Mouse (Mus musculus) stomach, embryonic 16.5 days (tissue): ENCODE results near the gene Atg7. TPM values are rescaled to one million over a fixed set of nuclear protein-coding genes. Genes with fewer than 3 reads are reported as not detected.

Experiments
- ATAC-seq: fragments of 200-750 bp; cut with Nextera tagmentation; 2 replicates; pipeline ENCODE4 v1.8.0; 2017; ENCODE audit warnings: moderate number of reproducible peaks, moderate TSS enrichment; ENCODE audit not compliant: insufficient read depth, low FRiP score
- H3K27ac ChIP-seq: fragments of 300-500 bp; sonication (generic); 2 replicates; pipeline ENCODE4 v1.5.1; 2014; ENCODE audit warnings: low read length
- H3K27me3 ChIP-seq: fragments of 300-500 bp; sonication (generic); 2 replicates; pipeline ENCODE4 v1.6.1; 2014; ENCODE audit warnings: low read length, control low read depth, mixed read lengths; ENCODE audit not compliant: control insufficient read depth, insufficient read depth
- H3K36me3 ChIP-seq: fragments of 300-500 bp; sonication (generic); 2 replicates; pipeline ENCODE4 v1.6.1; 2014; ENCODE audit warnings: low read length; ENCODE audit not compliant: control insufficient read depth, insufficient read depth
- H3K4me1 ChIP-seq: fragments of 300-500 bp; sonication (generic); 2 replicates; pipeline ENCODE4 v1.6.1; 2014; ENCODE audit warnings: low read length, control low read depth, mixed read lengths; ENCODE audit not compliant: control insufficient read depth, insufficient read depth
- H3K4me2 ChIP-seq: fragments of 300-500 bp; sonication (generic); 2 replicates; pipeline ENCODE4 v1.6.1; 2014; ENCODE audit warnings: low read depth, low read length, mixed read lengths
- H3K4me3 ChIP-seq: fragments of 300-500 bp; sonication (generic); replicated peaks from 2 replicates; pipeline ENCODE4 v1.5.1; 2014; ENCODE audit warnings: mild to moderate bottlenecking, low read length
- H3K9ac ChIP-seq: fragments of 300-500 bp; sonication (generic); 2 replicates; pipeline ENCODE4 v1.6.1; 2014; ENCODE audit warnings: low read length
- H3K9me3 ChIP-seq: fragments of 300-500 bp; sonication (generic); replicated peaks from 2 replicates; pipeline ENCODE4 v1.6.1; 2016; ENCODE audit warnings: low read length, control low read depth; ENCODE audit not compliant: control insufficient read depth
- WGBS: fragments of 180-500 bp; shearing (Covaris S2); extraction: QIAGEN DNeasy Blood & Tissue Kit; methylation state at CpG from one replicate; pipeline ENCODE4 v1.1.7; 2014; 5-methylcytosine and 5-hydroxymethylcytosine counted together
- polyA plus RNA-seq: library from polyadenylated mRNA; unstranded; fragments of >200 nt; fragmentation: Nextera tagmentation; extraction: Ambion mirVana; gene quantifications from 2 replicates; pipeline ENCODE4 v1.2.1, GENCODE M21; 2015

The Atg7 gene
- polyA plus RNA-seq, 1 experiment from 2014 or later, result 21.9 TPM

- no peak overlapping the region for H3K27ac ChIP-seq
- no peaks in the 10 kb centered on the region for H3K36me3 ChIP-seq
- no peak overlapping the region for H3K4me3 ChIP-seq
- 78% methylated on average over 5 of the region's 5 CpGs for whole genome bisulfite sequencing
- H3K9ac ChIP-seq, result no peak overlapping the region
- no peak for ATAC-seq
- H3K9me3 ChIP-seq, result no peaks in the 10 kb centered on the region
- peaks cover 9% of the 10 kb centered on the region; the same call in 1 of the 2 replicates for H3K4me1 ChIP-seq
- H3K4me2 ChIP-seq, result no peak overlapping the region
- H3K27me3 ChIP-seq, result no peaks in the 10 kb centered on the region
These were observed 79.1 kb downstream of the Atg7 start for GRCm38 (mm10) chr6:114722046-114722445.

DNA sequence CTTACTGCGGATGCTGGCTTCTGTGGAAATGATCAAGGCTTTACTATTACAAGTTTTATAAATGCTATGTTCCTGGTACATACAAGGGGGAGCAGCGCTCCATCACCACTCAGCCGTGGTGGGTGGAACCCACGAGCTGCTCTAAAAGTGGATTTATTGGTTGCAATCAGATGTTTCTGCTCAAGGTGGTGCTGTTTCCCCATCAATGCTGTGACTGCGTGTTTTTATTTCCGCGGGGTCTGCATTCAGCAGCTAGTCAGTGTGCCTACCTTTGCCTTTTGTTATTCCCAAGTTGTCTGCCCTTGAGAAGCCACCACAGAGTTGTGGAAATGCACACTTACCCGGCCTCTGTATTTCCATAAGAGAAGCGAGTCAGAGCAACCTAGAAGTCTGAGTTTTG is 81.0 kb downstream of the Atg7 start:
- 22% methylated on average over 9 of the region's 9 CpGs for WGBS
- Histone ChIP-seq H3K9me3 (no peaks in the 10 kb centered on the region), H3K9ac (no peak overlapping the region; the same call in 1 of the 2 replicates), H3K4me3 (no peak overlapping the region), H3K27me3 (no peaks in the 10 kb centered on the region), H3K36me3 (no peaks in the 10 kb centered on the region), H3K4me2 (peak overlapping the region; percentile 26; the same call in 1 of the 2 replicates), H3K4me1 (peaks cover 9% of the 10 kb centered on the region; the same call in 1 of the 2 replicates), H3K27ac (no peak overlapping the region)
- ATAC-seq, result peak; percentile 45; the same call in 1 of the 2 replicates

GRCm38 (mm10) chr6:114724351-114724750 is 81.5 kb downstream of the Atg7 start:
- Histone ChIP-seq H3K27ac (peak overlapping the region; percentile 75; the same call in 1 of the 2 replicates), H3K4me2 (peak overlapping the region; percentile 26; the same call in 1 of the 2 replicates), H3K9ac (no peak overlapping the region; the same call in 1 of the 2 replicates), H3K4me3 (no peak overlapping the region), H3K27me3 (no peaks in the 10 kb centered on the region), H3K9me3 (no peaks in the 10 kb centered on the region), H3K36me3 (no peaks in the 10 kb centered on the region), H3K4me1 (peaks cover 9% of the 10 kb centered on the region; the same call in 1 of the 2 replicates)
- no peak for ATAC-seq
- 69% methylated on average over 7 of the region's 7 CpGs for WGBS

DNA sequence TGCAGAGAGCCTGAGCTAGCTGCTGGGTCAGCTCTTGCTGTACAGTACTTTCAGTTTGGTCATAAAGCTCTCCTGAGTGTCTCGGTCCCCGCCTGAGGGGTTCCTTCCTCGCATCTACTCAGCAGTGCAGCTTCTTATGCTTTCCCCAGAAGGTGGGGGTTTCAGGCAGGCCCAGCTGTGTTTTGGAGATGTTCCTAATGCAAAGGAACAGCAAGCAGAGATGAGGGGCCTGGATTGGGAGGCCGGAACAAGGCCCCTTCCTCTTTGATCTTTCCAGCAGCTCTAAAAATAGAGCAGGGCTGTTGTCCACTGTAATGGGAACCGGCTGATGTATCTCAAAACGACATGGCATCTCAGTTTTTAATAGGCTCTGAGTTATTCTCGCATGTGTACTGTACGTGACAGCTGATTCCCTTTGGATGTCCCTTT is 82.3 kb downstream of the Atg7 start:
- no peak overlapping the region for H3K4me3 ChIP-seq
- H3K27ac ChIP-seq, result peak overlapping the region; percentile 75
- H3K9ac ChIP-seq, result peak overlapping the region; percentile 4; the same call in 1 of the 2 replicates
- peak overlapping the region; percentile 5; the same call in 1 of the 2 replicates for H3K4me2 ChIP-seq
- peaks cover 9% of the 10 kb centered on the region; the same call in 1 of the 2 replicates for H3K4me1 ChIP-seq
- H3K27me3 ChIP-seq, result no peaks in the 10 kb centered on the region
- no peaks in the 10 kb centered on the region for H3K36me3 ChIP-seq
- no peaks in the 10 kb centered on the region for H3K9me3 ChIP-seq
- peak; percentile 62 for ATAC-seq
- 34% methylated on average over 8 of the region's 8 CpGs for WGBS

GRCm38 (mm10) chr6:114726681-114727080 is 83.8 kb downstream of the Atg7 start:
- WGBS, result 57% methylated on average over 11 of the region's 11 CpGs
- peaks cover 9% of the 10 kb centered on the region; the same call in 1 of the 2 replicates for H3K4me1 ChIP-seq
- ATAC-seq, result no peak
- no peak overlapping the region for H3K9ac ChIP-seq
- H3K9me3 ChIP-seq, result no peaks in the 10 kb centered on the region
- no peak overlapping the region for H3K4me3 ChIP-seq
- no peak overlapping the region for H3K4me2 ChIP-seq
- no peaks in the 10 kb centered on the region for H3K27me3 ChIP-seq
- no peaks in the 10 kb centered on the region for H3K36me3 ChIP-seq
- no peak overlapping the region for H3K27ac ChIP-seq

GRCm38 (mm10) chr6:114733156-114733555 is 90.3 kb downstream of the Atg7 start:
- Histone ChIP-seq H3K9me3 (no peaks in the 10 kb centered on the region), H3K27me3 (no peaks in the 10 kb centered on the region; the same call in 1 of the 2 replicates), H3K9ac (no peak overlapping the region), H3K4me3 (no peak overlapping the region), H3K27ac (no peak overlapping the region), H3K36me3 (no peaks in the 10 kb centered on the region), H3K4me1 (peaks cover 4% of the 10 kb centered on the region; the same call in 1 of the 2 replicates), H3K4me2 (no peak overlapping the region)
- no peak for ATAC-seq
- 68% methylated on average over 5 of the region's 5 CpGs for WGBS

- Histone ChIP-seq H3K27me3 (no peaks in the 10 kb centered on the region; the same call in 1 of the 2 replicates), H3K9me3 (no peaks in the 10 kb centered on the region), H3K27ac (no peak overlapping the region), H3K4me1 (peaks cover 7% of the 10 kb centered on the region; the same call in 1 of the 2 replicates), H3K36me3 (no peaks in the 10 kb centered on the region), H3K4me2 (no peak overlapping the region), H3K9ac (no peak overlapping the region), H3K4me3 (no peak overlapping the region)
- WGBS, result 76% methylated on average over 3 of the region's 3 CpGs
- no peak for ATAC-seq
These were observed 90.8 kb downstream of the Atg7 start for GRCm38 (mm10) chr6:114733681-114734080.

DNA sequence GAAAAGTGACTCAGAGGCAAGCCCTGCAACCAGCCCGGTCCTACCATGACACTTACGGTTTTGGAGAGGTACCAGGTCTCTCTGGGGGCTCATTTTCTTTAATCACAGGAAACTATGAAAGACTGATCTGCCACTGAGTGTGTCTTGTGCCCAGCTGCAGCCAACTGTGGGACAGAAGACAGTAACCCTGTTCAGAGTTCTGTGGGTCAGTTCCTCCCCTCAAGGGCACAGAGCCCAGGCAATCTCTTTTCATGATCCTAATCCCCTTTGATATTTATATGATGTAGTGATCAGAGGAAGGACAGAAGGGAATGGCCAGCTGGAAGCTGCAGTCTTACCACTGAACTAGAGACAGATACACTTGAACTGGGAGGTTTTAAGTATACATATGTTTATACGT is 92.2 kb downstream of the Atg7 start:
- 77% methylated on average over 3 of the region's 3 CpGs for WGBS
- no peak overlapping the region for H3K4me3 ChIP-seq
- no peak overlapping the region for H3K27ac ChIP-seq
- no peak overlapping the region for H3K9ac ChIP-seq
- ATAC-seq, result no peak
- H3K4me2 ChIP-seq, result no peak overlapping the region
- no peaks in the 10 kb centered on the region for H3K9me3 ChIP-seq
- peaks cover 7% of the 10 kb centered on the region; the same call in 1 of the 2 replicates for H3K4me1 ChIP-seq
- H3K36me3 ChIP-seq, result no peaks in the 10 kb centered on the region
- no peaks in the 10 kb centered on the region; the same call in 1 of the 2 replicates for H3K27me3 ChIP-seq

DNA sequence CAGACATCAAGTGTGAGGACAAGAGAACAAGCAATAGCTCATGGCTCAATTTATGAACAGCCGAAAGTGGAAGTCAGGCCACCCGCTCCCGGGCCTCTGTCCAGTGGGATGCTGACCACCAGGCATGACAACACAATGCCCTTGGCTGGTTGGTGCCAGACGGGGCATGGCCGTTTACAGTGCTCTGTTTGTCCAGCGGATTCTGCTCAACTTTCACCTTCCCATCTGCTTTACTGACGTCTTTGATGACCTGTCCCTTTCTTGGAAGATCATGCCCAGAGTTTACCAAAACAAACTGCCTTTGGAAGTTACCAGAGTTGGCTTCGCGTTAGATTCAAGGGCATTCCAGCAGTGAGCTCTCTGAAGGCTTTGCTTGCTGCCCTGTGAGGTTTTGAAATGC is 93.5 kb downstream of the Atg7 start:
- Histone ChIP-seq H3K9ac (no peak overlapping the region), H3K9me3 (no peaks in the 10 kb centered on the region), H3K27me3 (no peaks in the 10 kb centered on the region; the same call in 1 of the 2 replicates), H3K4me2 (no peak overlapping the region), H3K36me3 (no peaks in the 10 kb centered on the region), H3K4me3 (no peak overlapping the region), H3K27ac (no peak overlapping the region), H3K4me1 (peaks cover 7% of the 10 kb centered on the region; the same call in 1 of the 2 replicates)
- 93% methylated on average over 9 of the region's 9 CpGs for WGBS
- ATAC-seq, result no peak
